Mouse (Mus musculus) megakaryocyte, embryonic 14.5 days (primary cell): ENCODE data around the gene Tubd1.

Source experiments
- FLI1 ChIP-seq: IDR thresholded peaks from 2 replicates; pipeline ENCODE4 v1.6.1; 2012; ENCODE audit warnings: low read length, inconsistent platforms, mixed read lengths
- GATA1 ChIP-seq: IDR thresholded peaks from 3 replicates; pipeline ENCODE4 v1.6.1; 2012; ENCODE audit warnings: mixed read lengths, low read length, inconsistent platforms, borderline replicate concordance

- TF ChIP-seq GATA1: no peak
- no peak for TF ChIP-seq FLI1
Observed at GRCm38 (mm10) chr11:86580319-86581113, 35.7 kb downstream of the Tubd1 start.
